Mouse (Mus musculus): ENCODE data around the gene Tbce.
"Not testable (repeated sequence)": the region's sequence is repeated elsewhere in the genome, so short reads cannot be mapped to it uniquely, and the experiment has no call there.

The Tbce gene

GRCm38 (mm10) chr13:14039292-14039965, at the start of gene Tbce:
Tbce (minus strand) TSS chr13:14039638.
- DNase-seq (ENCODE audit: low spot score) = peak; percentile 86

GRCm38 (mm10) chr13:14088669-14089068, 49.2 kb upstream of the Tbce start:
- DNase-seq (ENCODE audit: low spot score) = no peak

GRCm38 (mm10) chr13:14075326-14075725, 35.9 kb upstream of the Tbce start:
- no peak for DNase-seq (ENCODE audit: low spot score)

GRCm38 (mm10) chr13:14074371-14074770, 34.9 kb upstream of the Tbce start:
- DNase-seq (ENCODE audit: low spot score) = no peak

GRCm38 (mm10) chr13:14069291-14069690, 29.9 kb upstream of the Tbce start:
- DNase-seq (ENCODE audit: low spot score) = no peak

GRCm38 (mm10) chr13:14068035-14068434, 28.6 kb upstream of the Tbce start:
- no peak for DNase-seq (ENCODE audit: low spot score)

GRCm38 (mm10) chr13:14065701-14066100, 26.3 kb upstream of the Tbce start:
- DNase-seq (ENCODE audit: low spot score) = no peak

- no peak for DNase-seq (ENCODE audit: low spot score)
These were observed 25.6 kb upstream of the Tbce start for GRCm38 (mm10) chr13:14065028-14065380.

GRCm38 (mm10) chr13:14064341-14065027, 25.0 kb upstream of the Tbce start:
- DNase-seq (ENCODE audit: low spot score) = no peak

GRCm38 (mm10) chr13:14063942-14064271, 24.5 kb upstream of the Tbce start:
- peak; percentile 73 for DNase-seq (ENCODE audit: low spot score)

GRCm38 (mm10) chr13:14063013-14063941, 23.8 kb upstream of the Tbce start, which contains the start of the genes Arid4b and Ggps1:
Arid4b (plus strand) TSS chr13:14063232.
Ggps1 (minus strand) TSS chr13:14063488.
- peak; percentile 97 for DNase-seq (ENCODE audit: low spot score)

- DNase-seq (ENCODE audit: low spot score) = no peak
These were observed 23.0 kb upstream of the Tbce start for GRCm38 (mm10) chr13:14062209-14063012.

- DNase-seq (ENCODE audit: low spot score) = no peak
These were observed 20.1 kb upstream of the Tbce start for GRCm38 (mm10) chr13:14059582-14059981.

GRCm38 (mm10) chr13:14056801-14057200, 17.4 kb upstream of the Tbce start:
- DNase-seq (ENCODE audit: low spot score) = no peak

GRCm38 (mm10) chr13:14049878-14050277, 10.4 kb upstream of the Tbce start:
- no peak for DNase-seq (ENCODE audit: low spot score)

- DNase-seq (ENCODE audit: low spot score) = no peak
These were observed 5.1 kb upstream of the Tbce start for GRCm38 (mm10) chr13:14044521-14044920.

GRCm38 (mm10) chr13:14043851-14044250, 4.4 kb upstream of the Tbce start:
- no peak for DNase-seq (ENCODE audit: low spot score)

GRCm38 (mm10) chr13:14040186-14040585, 748 bp upstream of the Tbce start:
- no peak for DNase-seq (ENCODE audit: low spot score)

GRCm38 (mm10) chr13:14038911-14039291, 537 bp downstream of the Tbce start:
- DNase-seq (ENCODE audit: low spot score) = no peak

GRCm38 (mm10) chr13:14035875-14036630, 3.4 kb downstream of the Tbce start:
- DNase-seq (ENCODE audit: low spot score) = no peak

GRCm38 (mm10) chr13:14035352-14035751, 4.1 kb downstream of the Tbce start:
- not testable (repeated sequence) for DNase-seq (ENCODE audit: low spot score)
